Mouse (Mus musculus) mesoderm, embryonic 11.5 days (tissue): ENCODE measurements around the gene Ckb.
"Not testable (repeated sequence)": the region's sequence is repeated elsewhere in the genome, so short reads cannot be mapped to it uniquely, and the experiment has no call there.

ENCODE experiments used
- DNase-seq: peaks from one replicate; pipeline ENCODE4 v3.0.0-alpha.2; 2012; ENCODE audit warnings: low read depth, low spot score

Gene Ckb

DNA sequence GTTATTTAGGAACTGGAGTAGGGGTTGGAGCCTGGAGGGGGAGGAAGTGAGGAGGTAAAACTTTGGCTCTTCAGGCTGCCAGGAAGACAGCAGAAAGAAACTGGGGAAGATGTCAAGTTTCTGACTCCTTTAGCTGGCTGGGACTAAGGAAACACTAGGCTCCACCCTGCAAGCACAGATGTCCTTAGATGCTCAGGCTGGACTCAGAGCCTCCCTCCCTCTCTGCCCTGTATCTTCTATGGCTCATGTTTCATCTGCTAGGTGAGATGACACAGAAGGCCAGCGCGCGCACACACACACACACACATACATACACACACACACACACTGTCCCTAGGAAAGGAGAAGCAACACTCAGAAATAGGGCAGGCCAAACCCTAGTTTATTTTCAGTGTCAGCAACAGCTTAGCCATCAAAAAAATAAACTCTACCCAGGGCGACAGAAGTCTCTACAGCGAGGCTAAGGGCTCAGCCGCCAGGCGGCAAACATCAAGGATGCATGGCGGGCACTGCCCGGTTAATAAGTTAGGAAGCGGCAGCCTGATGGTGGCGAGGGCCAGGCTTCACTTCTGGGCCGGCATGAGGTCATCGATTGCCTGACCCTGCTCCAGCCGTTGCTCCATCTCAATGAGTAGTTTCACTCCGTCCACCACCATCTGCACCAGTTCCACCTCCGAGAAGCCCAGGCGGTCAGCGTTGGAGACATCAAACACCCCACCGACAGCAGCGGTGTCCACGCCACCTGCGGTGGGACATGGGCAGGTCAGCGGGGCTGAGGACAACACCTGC, 2.9 kb downstream of the Ckb start:
- no peak for DNase-seq

DNA sequence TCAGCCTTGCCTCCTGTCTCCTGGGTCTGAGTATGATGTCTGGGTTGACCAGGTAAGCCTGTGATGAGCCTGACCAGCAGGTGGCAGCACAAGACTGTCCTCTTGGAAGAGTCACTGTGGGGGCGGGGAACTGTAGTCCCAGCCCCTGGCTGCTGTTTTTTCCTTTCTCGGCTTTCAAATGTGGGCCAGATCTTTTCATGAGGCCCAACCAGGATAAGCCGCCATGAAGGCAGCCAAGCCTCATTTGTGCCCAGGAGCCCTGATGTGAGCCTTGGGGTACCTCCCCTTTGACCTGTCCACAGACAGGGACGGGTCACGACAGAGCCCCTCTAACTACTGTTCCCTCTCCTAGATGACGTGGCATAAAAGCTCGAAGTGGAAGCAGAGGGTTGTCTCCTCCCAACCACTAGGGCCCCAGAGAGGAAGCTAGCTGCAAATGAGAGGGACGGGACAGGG, 3.7 kb downstream of the Ckb start:
- peak; percentile 94 for DNase-seq

DNA sequence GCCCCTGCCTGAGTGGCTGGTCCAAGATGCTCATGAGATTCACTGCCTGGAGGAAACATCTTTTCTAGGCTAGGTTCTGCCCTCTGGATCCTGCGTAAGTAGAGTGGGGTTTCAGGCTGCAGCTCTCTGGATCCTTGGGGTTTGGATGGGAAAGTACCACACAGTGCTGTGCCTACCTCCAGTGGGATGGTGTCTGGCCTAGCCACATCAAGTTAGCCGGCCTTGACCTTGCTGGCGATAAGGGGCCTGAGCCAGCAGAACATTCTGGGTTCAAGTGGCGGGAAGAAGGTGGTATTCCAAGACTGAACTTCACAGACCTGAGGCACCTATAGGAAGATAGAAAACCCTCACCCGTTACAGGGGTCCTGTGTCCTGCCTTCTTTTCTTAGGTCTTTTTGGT, 4.7 kb downstream of the Ckb start:
- no peak for DNase-seq

DNA sequence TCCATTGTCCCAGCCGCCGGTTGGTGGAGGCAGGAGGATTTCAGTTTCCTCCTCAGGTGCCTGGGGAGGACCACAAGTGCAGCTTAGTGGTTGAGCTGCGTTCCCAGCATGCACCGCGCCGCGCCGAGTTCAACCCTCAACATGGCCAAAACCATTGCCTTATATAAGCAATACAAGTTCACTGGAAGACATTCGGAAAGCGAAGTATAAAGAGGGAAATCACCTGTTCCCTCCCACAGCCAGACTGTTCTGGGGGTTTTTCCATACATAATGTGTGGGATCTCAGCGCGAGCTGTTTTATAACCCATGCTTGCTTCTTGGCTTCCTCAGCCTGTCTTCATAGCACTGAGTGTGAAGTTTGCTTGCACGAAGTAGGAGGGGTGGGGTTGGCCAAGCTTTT, 5.8 kb downstream of the Ckb start:
- DNase-seq: no peak

DNA sequence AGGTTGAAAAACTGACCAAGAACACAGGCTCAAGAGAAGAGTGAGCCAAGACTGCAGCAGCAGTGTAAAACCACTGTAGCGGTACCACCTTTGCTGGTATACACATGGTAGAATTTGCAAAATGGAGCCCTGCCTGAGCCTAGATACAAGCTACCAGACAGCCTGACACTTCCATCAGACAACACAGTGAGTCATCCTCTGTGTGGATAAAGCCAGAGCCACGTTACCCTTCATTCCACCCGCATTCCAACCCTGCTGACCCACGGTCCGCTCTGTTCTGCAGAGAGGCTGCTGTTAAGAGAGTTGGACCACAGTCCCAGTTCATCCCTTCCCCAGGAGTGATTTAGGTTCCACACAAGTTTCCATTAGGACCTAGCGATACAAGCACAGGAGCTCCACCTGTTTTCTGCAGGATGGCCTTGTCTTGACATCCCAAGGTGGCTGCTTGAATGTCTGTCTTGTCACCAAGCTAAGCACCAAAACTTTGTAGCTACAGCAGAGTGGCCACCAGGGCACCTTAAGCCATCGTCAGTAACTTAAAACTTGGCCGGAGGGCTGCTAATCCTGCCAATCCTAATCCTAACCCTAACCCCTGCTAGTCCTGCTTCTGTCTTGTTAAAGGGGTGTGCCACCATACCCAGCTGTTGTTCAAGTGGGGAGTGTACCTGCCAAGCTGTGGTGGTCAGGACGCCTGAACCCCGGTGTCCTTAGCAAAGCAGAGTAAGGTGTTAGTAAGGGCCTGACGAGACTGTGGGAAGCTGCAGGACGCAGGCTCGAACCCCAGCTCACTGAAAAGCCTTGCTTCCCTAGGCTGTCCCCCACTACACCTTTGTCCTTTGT, 6.9 kb downstream of the Ckb start:
- no peak for DNase-seq

DNA sequence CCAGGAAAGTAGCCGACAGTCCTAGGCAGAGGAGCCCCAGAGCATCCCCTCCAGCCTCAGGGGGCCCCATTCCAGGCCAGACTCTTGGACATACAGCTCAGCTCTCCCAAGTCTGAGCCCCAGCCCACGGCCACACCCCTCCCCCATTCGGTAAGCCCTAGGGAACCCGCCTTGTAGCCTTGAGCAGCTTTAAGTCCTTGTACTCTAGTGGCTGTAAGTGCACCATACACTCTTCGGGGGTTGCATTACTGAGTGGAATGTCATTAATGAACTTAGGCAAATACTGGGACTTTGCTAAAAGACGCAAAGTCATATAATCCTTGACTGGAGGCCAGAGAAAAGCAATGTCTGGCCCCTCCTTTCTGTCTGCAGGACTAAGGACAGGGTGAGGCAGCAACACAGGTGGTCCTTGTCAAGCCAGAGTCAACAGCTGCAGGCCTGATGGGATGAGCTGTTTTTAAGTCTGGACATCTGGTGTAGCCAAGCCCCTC, 7.9 kb downstream of the Ckb start:
- DNase-seq: peak; percentile 50

DNA sequence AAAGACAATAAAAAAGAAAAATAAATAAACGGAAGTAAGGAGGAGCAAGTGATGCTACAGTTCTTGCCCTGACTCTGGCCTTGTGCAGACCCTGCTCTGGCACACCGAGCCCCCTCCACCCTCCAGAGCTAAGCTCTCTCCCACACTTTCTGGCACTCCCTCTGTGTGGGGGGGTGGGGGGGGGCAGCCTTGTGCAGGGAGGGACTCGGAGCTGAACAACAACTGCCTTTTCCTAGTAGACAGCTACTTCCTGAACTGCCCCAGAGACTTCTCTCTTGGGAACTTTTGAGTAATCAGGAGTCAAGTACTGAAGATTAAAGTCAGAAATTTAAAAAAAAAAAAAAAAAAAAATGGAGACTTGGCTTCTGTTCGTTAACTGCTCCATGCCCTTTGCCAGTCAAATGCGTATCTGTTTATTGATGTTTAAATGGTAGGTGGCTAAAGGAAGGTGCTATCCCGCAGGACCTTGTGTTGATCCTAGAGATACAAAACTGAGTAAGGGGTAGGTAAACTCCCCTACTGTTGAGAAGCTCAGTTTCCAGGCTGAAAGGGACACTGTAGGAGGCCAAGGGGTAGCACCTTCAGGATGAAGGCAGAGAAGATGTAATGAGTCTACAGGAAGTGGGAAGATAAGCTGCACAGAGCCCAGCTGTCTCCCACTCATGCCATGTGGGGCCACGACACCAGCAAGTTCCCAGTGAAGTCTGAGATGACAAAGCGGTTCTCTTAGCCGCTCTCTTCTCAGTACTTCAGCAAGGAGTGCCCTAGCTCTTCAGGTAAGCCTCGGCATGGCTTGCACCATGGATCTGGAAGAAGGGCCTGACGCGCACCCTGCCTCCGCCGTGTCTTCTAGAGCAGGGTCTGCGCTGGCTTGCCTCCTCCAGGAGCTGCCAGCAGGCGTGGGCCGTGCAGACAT, 8.7 kb downstream of the Ckb start:
- no peak for DNase-seq

DNA sequence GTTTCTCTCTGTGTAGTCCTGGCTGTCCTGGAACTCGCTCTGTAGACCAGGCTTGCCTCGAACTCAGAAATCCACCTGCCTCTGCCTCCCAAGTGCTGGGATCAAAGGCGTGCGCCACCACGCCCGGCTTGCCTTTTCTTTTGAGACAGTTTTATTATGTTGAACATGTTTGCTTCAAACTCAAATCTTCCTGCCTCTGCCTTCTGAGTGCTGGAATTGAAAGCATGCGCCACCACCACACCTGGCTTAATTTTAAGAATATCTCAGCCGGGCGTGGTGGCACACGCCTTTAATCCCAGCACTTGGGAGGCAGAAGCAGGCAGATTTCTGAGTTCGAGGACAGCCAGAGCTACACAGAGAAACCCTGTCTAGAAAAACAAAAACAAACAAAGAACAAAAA, 10.6 kb downstream of the Ckb start:
- not testable (repeated sequence) for DNase-seq

DNA sequence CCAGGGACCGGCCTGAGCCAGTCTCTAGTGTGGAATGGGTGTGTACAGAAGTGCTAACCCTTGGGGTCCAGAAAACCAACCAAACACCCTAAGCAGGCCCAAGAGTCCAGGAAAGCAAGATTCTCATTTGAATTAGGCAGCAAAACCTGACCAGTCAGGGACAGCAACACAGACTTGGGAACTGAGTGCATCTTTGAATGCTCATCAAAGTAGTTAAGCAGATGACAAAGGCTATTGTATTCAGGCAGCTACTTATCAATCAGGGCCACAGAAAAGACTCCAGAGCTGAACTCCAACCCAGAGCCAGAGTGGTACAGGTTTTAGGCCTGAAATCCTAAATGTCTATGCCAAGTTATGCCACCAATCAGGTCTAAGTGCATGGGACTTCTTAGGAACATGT, 11.5 kb downstream of the Ckb start:
- DNase-seq: no peak

DNA sequence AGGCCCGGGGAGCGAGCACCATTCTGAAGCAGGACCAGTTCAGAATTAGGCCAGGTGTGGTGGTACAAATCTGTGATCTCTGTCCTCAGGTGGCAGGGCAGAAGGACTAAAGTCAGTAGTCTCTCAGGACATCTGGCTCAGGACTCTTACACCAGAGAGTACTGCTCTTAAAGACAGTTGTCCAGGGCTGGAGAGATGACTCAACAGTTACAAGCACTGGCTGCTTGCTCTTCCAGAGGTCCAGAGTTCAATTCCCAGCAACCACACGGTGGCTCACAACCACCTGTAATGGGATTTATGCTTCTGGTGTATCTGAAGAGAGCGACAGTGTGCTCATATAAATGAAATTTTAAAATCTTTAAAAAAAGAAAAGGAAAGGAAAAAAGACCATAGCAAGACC, 12.8 kb downstream of the Ckb start:
- no peak for DNase-seq

DNA sequence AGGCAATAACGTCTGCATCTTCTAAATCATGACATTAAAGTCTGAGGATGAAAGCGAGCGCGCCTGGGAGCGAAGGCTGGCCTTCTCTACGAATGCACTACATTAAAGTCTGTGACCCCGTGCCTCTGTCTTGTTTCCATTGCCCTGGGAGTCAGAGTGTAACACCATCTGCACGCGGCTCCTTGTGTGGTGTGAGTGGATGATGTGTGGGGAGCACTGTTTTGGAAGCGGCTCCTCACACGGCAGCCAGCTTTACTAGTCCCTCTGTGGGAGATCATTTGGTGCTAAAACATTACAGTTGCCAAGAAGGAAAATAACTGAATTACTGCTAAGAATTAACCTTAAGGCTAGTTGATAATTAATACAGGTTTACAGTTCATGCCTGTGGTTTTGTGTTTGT, 16.4 kb downstream of the Ckb start:
- DNase-seq: no peak

DNA sequence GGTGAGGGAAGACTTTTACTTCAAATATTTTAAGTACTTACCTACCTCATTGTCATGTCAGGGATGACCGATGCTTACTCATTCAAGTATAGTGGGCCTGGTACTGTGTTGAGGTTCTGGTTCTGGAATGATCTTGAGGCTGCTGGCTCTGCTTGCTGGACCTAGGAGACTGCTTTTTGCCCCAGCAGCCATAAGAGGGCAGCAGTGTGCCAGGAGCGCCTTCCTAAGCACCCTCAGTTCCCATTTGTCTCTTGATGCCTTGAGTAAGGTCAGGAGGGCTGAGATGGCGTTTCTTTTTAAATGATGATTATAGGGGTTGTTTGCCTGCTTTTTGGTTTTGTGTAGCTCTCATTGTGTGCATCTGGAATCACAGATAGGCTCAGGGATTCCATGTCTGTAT, 18.7 kb downstream of the Ckb start:
- peak; percentile 75 for DNase-seq

DNA sequence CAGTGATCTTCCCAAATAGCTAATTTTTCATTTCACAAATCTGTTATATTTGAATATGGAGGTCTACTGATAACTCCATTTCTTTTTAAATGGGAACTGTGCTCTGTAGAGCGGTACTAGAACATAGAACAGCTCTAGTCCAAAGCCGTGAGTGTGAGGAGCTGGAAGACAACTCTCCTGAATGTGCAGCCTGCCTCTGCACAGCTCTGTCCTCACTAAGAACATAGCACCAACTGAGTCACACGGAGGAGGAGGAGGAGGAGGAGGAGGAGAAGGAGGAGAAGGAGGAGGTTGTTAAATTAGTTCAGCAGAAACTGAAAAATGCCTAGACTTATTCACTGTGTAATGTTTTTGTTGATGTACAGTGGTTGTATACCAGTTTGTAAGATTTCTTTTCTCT, 19.2 kb downstream of the Ckb start:
- DNase-seq: no peak

DNA sequence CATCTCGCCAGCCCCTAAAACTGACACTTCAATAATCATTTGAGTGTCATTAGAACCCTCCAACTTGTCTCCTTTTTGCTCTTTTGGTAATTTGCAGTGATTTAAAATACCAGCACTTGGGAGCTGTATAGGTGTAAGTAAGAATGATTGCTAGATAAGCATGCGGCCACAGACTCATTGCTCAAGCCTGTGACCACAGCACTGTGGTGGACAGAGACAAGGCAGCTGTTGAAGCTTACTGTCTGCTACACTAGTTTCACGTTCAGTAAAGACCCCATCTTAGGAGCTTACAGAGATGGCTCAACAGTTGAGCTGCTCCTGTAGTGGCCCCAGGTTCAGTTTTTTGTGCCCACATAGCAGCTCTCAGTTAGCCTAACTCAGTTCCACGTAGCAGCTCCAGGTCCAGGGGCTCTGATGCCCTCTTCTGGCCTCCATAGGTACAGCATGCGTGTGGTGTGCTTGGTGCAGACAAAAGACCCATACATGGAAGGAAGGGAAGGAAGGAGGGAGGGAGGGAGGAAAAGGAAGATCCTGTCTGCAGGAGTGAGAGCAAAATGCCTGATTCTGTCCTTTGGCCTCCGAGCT, 24.0 kb downstream of the Ckb start:
- DNase-seq: peak; percentile 82
